Mouse (Mus musculus) neural tube, embryonic 11.5 days (tissue): ENCODE results near the gene Tmem177. TPM values are rescaled to one million over a fixed set of nuclear protein-coding genes. Genes with fewer than 3 reads are reported as not detected.
A peak's percentile ranks its signal among the peaks of the same experiment; 100 is the strongest.

Source experiments
- ATAC-seq: fragments of 200-750 bp; cut with Nextera tagmentation; 2 replicates; pipeline ENCODE4 v1.8.0; 2017; ENCODE audit warnings: moderate number of reproducible peaks, mild to moderate bottlenecking, moderate TSS enrichment, moderate library complexity; ENCODE audit not compliant: insufficient read depth, low FRiP score, low TSS enrichment
- DNase-seq: peaks from one replicate; pipeline ENCODE4 v3.0.0-alpha.2; 2015; ENCODE audit warnings: low spot score
- H3K27ac ChIP-seq: fragments of 300-500 bp; sonication (generic); 2 replicates; pipeline ENCODE4 v1.5.1; 2014; ENCODE audit warnings: low read depth, mild to moderate bottlenecking, low read length
- H3K27me3 ChIP-seq: fragments of 300-500 bp; sonication (generic); 2 replicates; pipeline ENCODE4 v1.6.1; 2014; ENCODE audit warnings: mild to moderate bottlenecking, low read length, mixed read lengths; ENCODE audit not compliant: control insufficient read depth, insufficient read depth
- H3K36me3 ChIP-seq: fragments of 300-500 bp; sonication (generic); 2 replicates; pipeline ENCODE4 v1.6.1; 2014; ENCODE audit warnings: mild to moderate bottlenecking, low read length, moderate library complexity, mixed read lengths; ENCODE audit not compliant: control insufficient read depth, insufficient read depth
- H3K4me1 ChIP-seq: fragments of 300-500 bp; sonication (generic); 2 replicates; pipeline ENCODE4 v1.6.1; 2014; ENCODE audit warnings: low read length, mixed read lengths; ENCODE audit not compliant: control insufficient read depth, insufficient read depth
- H3K4me2 ChIP-seq: fragments of 300-500 bp; sonication (generic); 2 replicates; pipeline ENCODE4 v1.6.1; 2014; ENCODE audit warnings: low read depth, mild to moderate bottlenecking, moderate library complexity
- H3K4me3 ChIP-seq: fragments of 300-500 bp; sonication (generic); 2 replicates; pipeline ENCODE4 v1.5.1; 2014; ENCODE audit warnings: low read depth, low read length
- H3K9ac ChIP-seq: fragments of 300-500 bp; sonication (generic); 2 replicates; pipeline ENCODE4 v1.6.1; 2014; ENCODE audit warnings: mild to moderate bottlenecking, low read length
- H3K9me3 ChIP-seq: fragments of 300-500 bp; sonication (generic); 2 replicates; pipeline ENCODE4 v1.6.1; 2016; ENCODE audit warnings: low read length; ENCODE audit not compliant: control insufficient read depth
- WGBS: fragments of 180-500 bp; shearing (Covaris S2); extraction: QIAGEN DNeasy Blood & Tissue Kit; methylation state at CpG from one replicate; pipeline ENCODE4 v1.1.7; 2014; 5-methylcytosine and 5-hydroxymethylcytosine counted together
- polyA plus RNA-seq: library from polyadenylated mRNA; unstranded; fragments of >200 nt; fragmentation: Nextera tagmentation; extraction: Ambion mirVana; gene quantifications from 2 replicates; pipeline ENCODE4 v1.2.1, GENCODE M21; 2014

Tmem177 gene
- polyA plus RNA-seq, 1 experiment from 2014 or later = 9.8 TPM

DNA sequence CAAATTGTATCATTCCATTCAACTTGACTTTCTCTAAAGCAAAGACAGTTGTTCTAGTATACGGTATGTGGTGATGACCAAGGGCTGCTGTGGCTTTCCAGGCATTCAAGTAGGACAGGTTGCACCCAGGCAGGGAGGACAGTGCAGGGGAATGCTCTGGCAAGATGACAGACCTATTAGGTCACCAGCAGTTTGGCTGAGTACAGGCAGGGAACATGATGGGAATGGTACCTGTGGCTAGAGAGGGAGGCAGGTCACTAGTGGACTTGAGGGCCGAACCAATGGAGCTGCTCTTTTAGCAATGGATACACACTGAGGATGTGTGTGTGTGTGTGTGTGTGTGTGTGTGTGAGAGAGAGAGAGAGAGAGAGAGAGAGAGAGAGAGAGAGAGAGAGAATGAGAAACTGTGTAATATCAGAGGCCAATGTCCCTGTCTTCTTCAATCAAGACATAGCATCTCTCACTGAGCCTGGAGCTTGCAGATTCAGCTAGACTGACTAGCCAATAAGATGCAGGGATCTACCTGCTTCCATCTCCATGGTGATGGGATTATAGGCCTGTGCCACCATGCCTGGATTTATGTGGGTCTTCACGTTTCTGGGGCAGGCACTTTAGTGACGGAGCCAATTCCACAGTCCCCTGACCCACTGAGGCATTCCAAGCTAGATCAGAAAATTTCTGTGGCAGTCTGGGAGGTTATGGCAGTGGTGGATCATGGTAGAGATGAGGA lies 18.6 kb upstream of the Tmem177 start:
- Histone ChIP-seq H3K27me3 (no peaks in the 10 kb centered on the region), H3K9me3 (no peaks in the 10 kb centered on the region), H3K4me3 (no peak overlapping the region), H3K9ac (no peak overlapping the region), H3K36me3 (no peaks in the 10 kb centered on the region), H3K27ac (no peak overlapping the region), H3K4me2 (no peak overlapping the region), H3K4me1 (no peaks in the 10 kb centered on the region)
- ATAC-seq (no peak), DNase-seq (no peak)
- WGBS = 79% methylated on average over 4 of the region's 4 CpGs

DNA sequence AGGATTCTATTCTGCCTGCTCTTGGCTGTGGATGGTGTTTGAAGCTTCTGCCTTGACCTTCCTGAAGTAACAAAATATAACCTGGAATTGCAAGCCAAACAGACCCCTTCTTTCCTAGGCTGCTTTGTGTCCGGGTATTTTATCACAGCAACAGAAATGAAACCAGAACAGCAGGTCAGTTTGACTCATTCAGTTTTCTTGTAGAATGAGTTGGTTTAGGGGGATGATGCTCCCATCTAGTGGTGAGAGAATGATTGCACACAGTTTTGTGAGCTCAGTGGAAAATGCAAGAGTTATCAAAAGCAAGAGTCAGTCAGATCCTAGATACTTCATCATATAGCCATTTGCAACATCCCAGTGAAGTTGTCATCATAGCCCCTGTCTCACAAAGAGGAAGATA lies 16.7 kb upstream of the Tmem177 start:
- Histone ChIP-seq H3K36me3 (no peaks in the 10 kb centered on the region), H3K4me3 (no peak overlapping the region), H3K9me3 (no peaks in the 10 kb centered on the region), H3K4me2 (no peak overlapping the region), H3K9ac (no peak overlapping the region), H3K27me3 (no peaks in the 10 kb centered on the region), H3K27ac (no peak overlapping the region), H3K4me1 (no peaks in the 10 kb centered on the region)
- DNase-seq (no peak), ATAC-seq (no peak)
- 86% methylated on average over 1 of the region's 1 CpGs for WGBS

GRCm38 (mm10) chr1:119919299-119919698 lies 6.3 kb upstream of the Tmem177 start:
- H3K27me3 ChIP-seq = no peaks in the 10 kb centered on the region
- H3K27ac ChIP-seq = no peak overlapping the region
- H3K4me3 ChIP-seq = no peak overlapping the region
- ATAC-seq (no peak; the same call in 1 of the 2 replicates), DNase-seq (no peak)
- H3K9me3 ChIP-seq = no peaks in the 10 kb centered on the region
- no peaks in the 10 kb centered on the region for H3K36me3 ChIP-seq
- H3K4me2 ChIP-seq = no peak overlapping the region
- H3K4me1 ChIP-seq = no peaks in the 10 kb centered on the region
- WGBS = 59% methylated on average over 4 of the region's 4 CpGs
- H3K9ac ChIP-seq = no peak overlapping the region

DNA sequence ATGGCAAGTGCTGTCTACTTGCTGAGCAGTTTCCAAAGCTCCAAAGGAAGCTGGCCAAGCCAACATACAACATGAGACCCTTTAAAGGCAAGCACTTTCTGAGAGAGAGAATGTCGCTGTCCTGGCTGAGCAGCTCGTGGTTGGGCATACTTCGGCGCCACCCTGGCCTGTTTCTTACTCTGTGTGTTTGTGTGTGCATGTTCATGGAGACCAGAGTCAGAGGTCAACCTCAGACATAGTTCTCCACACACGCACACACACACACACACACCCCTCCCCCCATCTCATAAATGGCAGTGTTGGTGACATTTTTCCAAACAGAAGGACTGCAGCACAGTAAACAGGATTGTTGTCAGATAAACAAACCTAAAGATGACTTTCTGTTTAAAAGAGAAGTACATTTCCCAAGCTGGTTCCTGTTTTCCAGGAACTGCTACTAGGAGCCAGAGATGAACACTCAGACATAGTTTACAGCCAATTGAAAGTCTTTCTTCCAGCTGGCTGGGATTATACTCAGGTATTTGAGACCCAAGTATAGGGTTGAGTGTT lies 3.9 kb upstream of the Tmem177 start:
- WGBS = 93% methylated on average over 5 of the region's 5 CpGs
- no peaks in the 10 kb centered on the region for H3K9me3 ChIP-seq
- no peak overlapping the region for H3K27ac ChIP-seq
- no peak overlapping the region for H3K9ac ChIP-seq
- no peak overlapping the region for H3K4me3 ChIP-seq
- no peaks in the 10 kb centered on the region for H3K4me1 ChIP-seq
- no peaks in the 10 kb centered on the region for H3K27me3 ChIP-seq
- no peak overlapping the region for H3K4me2 ChIP-seq
- DNase-seq (no peak), ATAC-seq (no peak)
- H3K36me3 ChIP-seq = no peaks in the 10 kb centered on the region

DNA sequence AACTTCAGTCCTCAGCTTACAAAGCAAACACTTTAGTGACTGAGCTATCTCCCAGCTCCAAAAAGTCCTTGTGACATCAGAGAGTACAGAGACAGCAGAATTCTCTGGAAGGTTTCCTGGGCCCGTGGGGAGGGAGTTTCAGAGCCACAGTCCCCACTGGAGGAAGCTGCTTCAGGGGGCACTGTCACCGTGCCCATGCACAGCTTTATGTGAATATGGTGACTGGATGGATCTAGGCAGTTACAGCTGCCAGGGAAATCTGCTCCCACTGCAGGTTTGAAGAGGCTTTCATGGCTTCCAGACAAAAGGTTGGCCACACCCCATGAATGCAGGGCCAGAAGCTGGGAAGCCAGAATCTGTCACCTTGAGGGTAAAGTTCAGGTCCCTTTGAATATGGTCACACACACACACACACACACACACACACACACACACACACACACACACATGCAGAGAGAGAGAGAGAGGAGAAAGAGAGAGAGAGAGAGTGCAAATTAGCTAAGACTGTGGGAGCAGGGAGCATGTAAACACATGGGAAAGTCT lies 5.7 kb downstream of the Tmem177 start:
- Histone ChIP-seq H3K36me3 (no peaks in the 10 kb centered on the region; the same call in 1 of the 2 replicates), H3K9me3 (no peaks in the 10 kb centered on the region), H3K27me3 (no peaks in the 10 kb centered on the region), H3K9ac (no peak overlapping the region), H3K4me3 (no peak overlapping the region), H3K4me1 (peaks cover 9% of the 10 kb centered on the region; the same call in 1 of the 2 replicates), H3K4me2 (no peak overlapping the region), H3K27ac (no peak overlapping the region)
- DNase-seq (no peak), ATAC-seq (no peak)
- 76% methylated on average over 2 of the region's 2 CpGs for WGBS

DNA sequence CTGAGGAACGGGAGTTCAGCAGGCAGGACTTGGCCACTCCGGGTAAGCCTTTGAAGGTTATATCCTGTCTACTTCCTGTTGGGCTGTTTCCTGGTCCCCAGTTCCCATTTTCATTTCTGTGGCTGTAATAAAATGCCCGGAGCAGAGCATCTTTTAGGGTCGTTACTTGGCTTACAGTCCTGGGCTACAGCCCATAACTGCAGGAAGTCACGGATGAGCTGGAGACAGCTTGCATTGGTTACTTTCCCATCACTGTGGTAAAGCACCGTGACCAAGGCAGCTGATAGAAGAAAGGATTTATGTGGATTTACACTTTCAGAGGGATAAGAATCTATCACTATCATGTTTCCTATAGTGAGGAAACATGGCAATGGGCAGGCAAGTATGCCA lies 9.8 kb downstream of the Tmem177 start:
- H3K4me3 ChIP-seq = no peak overlapping the region
- no peaks in the 10 kb centered on the region for H3K36me3 ChIP-seq
- H3K4me2 ChIP-seq = no peak overlapping the region
- peaks cover 9% of the 10 kb centered on the region; the same call in 1 of the 2 replicates for H3K4me1 ChIP-seq
- DNase-seq (no peak), ATAC-seq (no peak)
- no peak overlapping the region for H3K9ac ChIP-seq
- 48% methylated on average over 6 of the region's 6 CpGs for WGBS
- peak overlapping the region; percentile 11 for H3K27ac ChIP-seq
- no peaks in the 10 kb centered on the region for H3K27me3 ChIP-seq
- no peaks in the 10 kb centered on the region for H3K9me3 ChIP-seq

- Histone ChIP-seq H3K9me3 (no peaks in the 10 kb centered on the region), H3K27me3 (no peaks in the 10 kb centered on the region), H3K27ac (peak overlapping the region; percentile 11), H3K4me3 (no peak overlapping the region), H3K9ac (no peak overlapping the region), H3K4me2 (no peak overlapping the region), H3K4me1 (peaks cover 9% of the 10 kb centered on the region; the same call in 1 of the 2 replicates), H3K36me3 (no peaks in the 10 kb centered on the region)
- 36% methylated on average over 8 of the region's 8 CpGs for WGBS
- peak; percentile 64 for ATAC-seq
- peak; percentile 54 for DNase-seq
Observed at GRCm38 (mm10) chr1:119902551-119903230, 10.3 kb downstream of the Tmem177 start.

- Histone ChIP-seq H3K27me3 (no peaks in the 10 kb centered on the region), H3K27ac (no peak overlapping the region), H3K4me1 (peaks cover 9% of the 10 kb centered on the region; the same call in 1 of the 2 replicates), H3K4me3 (no peak overlapping the region), H3K9ac (no peak overlapping the region), H3K9me3 (no peaks in the 10 kb centered on the region), H3K36me3 (no peaks in the 10 kb centered on the region), H3K4me2 (no peak overlapping the region)
- ATAC-seq (peak; percentile 29; the same call in 1 of the 2 replicates), DNase-seq (peak; percentile 24)
- 80% methylated on average over 11 of the region's 11 CpGs for WGBS
Observed at GRCm38 (mm10) chr1:119899195-119900123, 13.5 kb downstream of the Tmem177 start.
